Mouse (Mus musculus): ENCODE results near the gene Fbln1. TPM values are rescaled to one million over a fixed set of nuclear protein-coding genes. Genes with fewer than 3 reads are reported as not detected.

Gene Fbln1
- total and polyA plus RNA-seq, 2 experiments from 2014 or later = 46.2 to 57.8 TPM

- Histone ChIP-seq H3K9ac (replicated peaks; ENCODE audit: low read length, poor library complexity, severe bottlenecking) (no peak overlapping the region), H3K27ac (ENCODE audit: low read depth, low read length) (no peak overlapping the region), H3K4me1 (ENCODE audit: insufficient read depth, low read length) (no peaks in the 10 kb centered on the region), H3K9me3 (ENCODE audit: low read length) (no peaks in the 10 kb centered on the region), H3K4me2 (ENCODE audit: low read depth, low read length, poor library complexity, severe bottlenecking) (no peak overlapping the region), H3K36me3 (ENCODE audit: insufficient read depth, low read length) (no peaks in the 10 kb centered on the region), H3K4me3 (ENCODE audit: low read depth, low read length) (no peak overlapping the region), H3K27me3 (ENCODE audit: insufficient read depth, low read length) (no peaks in the 10 kb centered on the region)
- no peak for DNase-seq (ENCODE audit: low spot score)
- ATAC-seq (ENCODE audit: low FRiP score) = no peak
- WGBS = 90% methylated on average over 8 of the region's 8 CpGs
- no peak for TF ChIP-seq CTCF (IDR thresholded peaks at IDR 0.05)
These were observed 71.5 kb downstream of the Fbln1 start for GRCm38 (mm10) chr15:85277221-85277620.

- no peaks in the 10 kb centered on the region for H3K36me3 ChIP-seq (ENCODE audit: insufficient read depth, low read length)
- H3K27me3 ChIP-seq (ENCODE audit: insufficient read depth, low read length) = no peaks in the 10 kb centered on the region
- no peak for ATAC-seq (ENCODE audit: low FRiP score)
- H3K9ac ChIP-seq (replicated peaks; ENCODE audit: low read length, poor library complexity, severe bottlenecking) = no peak overlapping the region
- DNase-seq (ENCODE audit: low spot score) = no peak
- 91% methylated on average over 5 of the region's 5 CpGs for WGBS
- TF ChIP-seq CTCF (IDR thresholded peaks at IDR 0.05) = no peak
- no peak overlapping the region for H3K4me2 ChIP-seq (ENCODE audit: low read depth, low read length, poor library complexity, severe bottlenecking)
- H3K4me3 ChIP-seq (ENCODE audit: low read depth, low read length) = no peak overlapping the region
- no peaks in the 10 kb centered on the region for H3K9me3 ChIP-seq (ENCODE audit: low read length)
- H3K27ac ChIP-seq (ENCODE audit: low read depth, low read length) = no peak overlapping the region
- no peaks in the 10 kb centered on the region for H3K4me1 ChIP-seq (ENCODE audit: insufficient read depth, low read length)
These were observed 73.2 kb downstream of the Fbln1 start for GRCm38 (mm10) chr15:85278986-85279385.

- no peaks in the 10 kb centered on the region for H3K36me3 ChIP-seq (ENCODE audit: insufficient read depth, low read length)
- H3K4me1 ChIP-seq (ENCODE audit: insufficient read depth, low read length) = no peaks in the 10 kb centered on the region
- no peak for ATAC-seq (ENCODE audit: low FRiP score)
- no peak overlapping the region for H3K9ac ChIP-seq (replicated peaks; ENCODE audit: low read length, poor library complexity, severe bottlenecking)
- H3K4me3 ChIP-seq (ENCODE audit: low read depth, low read length) = no peak overlapping the region
- no peaks in the 10 kb centered on the region for H3K27me3 ChIP-seq (ENCODE audit: insufficient read depth, low read length)
- no peak for TF ChIP-seq CTCF (IDR thresholded peaks at IDR 0.05)
- H3K9me3 ChIP-seq (ENCODE audit: low read length) = no peaks in the 10 kb centered on the region
- DNase-seq (ENCODE audit: low spot score) = no peak
- H3K4me2 ChIP-seq (ENCODE audit: low read depth, low read length, poor library complexity, severe bottlenecking) = no peak overlapping the region
- no peak overlapping the region for H3K27ac ChIP-seq (ENCODE audit: low read depth, low read length)
- 88% methylated on average over 5 of the region's 5 CpGs for WGBS
These were observed 76.3 kb downstream of the Fbln1 start for GRCm38 (mm10) chr15:85282021-85282420.

- DNase-seq (ENCODE audit: low spot score) (peak; percentile 19), ATAC-seq (ENCODE audit: low FRiP score) (no peak)
- TF ChIP-seq CTCF (IDR thresholded peaks at IDR 0.05) = no peak
- Histone ChIP-seq H3K36me3 (ENCODE audit: insufficient read depth, low read length) (no peaks in the 10 kb centered on the region), H3K27me3 (ENCODE audit: insufficient read depth, low read length) (no peaks in the 10 kb centered on the region), H3K9ac (replicated peaks; ENCODE audit: low read length, poor library complexity, severe bottlenecking) (no peak overlapping the region), H3K4me2 (ENCODE audit: low read depth, low read length, poor library complexity, severe bottlenecking) (no peak overlapping the region), H3K4me1 (ENCODE audit: insufficient read depth, low read length) (no peaks in the 10 kb centered on the region), H3K4me3 (ENCODE audit: low read depth, low read length) (no peak overlapping the region), H3K9me3 (ENCODE audit: low read length) (no peaks in the 10 kb centered on the region), H3K27ac (ENCODE audit: low read depth, low read length) (no peak overlapping the region)
- WGBS = 93% methylated on average over 6 of the region's 6 CpGs
These were observed 78.9 kb downstream of the Fbln1 start for GRCm38 (mm10) chr15:85284651-85285050.

GRCm38 (mm10) chr15:85294632-85295031 lies 88.9 kb downstream of the Fbln1 start:
- peak; percentile 55 for TF ChIP-seq CTCF (IDR thresholded peaks at IDR 0.05)

GRCm38 (mm10) chr15:85295544-85295943 lies 89.8 kb downstream of the Fbln1 start:
- Histone ChIP-seq H3K9ac (replicated peaks; ENCODE audit: low read length, poor library complexity, severe bottlenecking) (no peak overlapping the region), H3K4me2 (ENCODE audit: low read depth, low read length, poor library complexity, severe bottlenecking) (no peak overlapping the region), H3K27me3 (ENCODE audit: insufficient read depth, low read length) (no peaks in the 10 kb centered on the region), H3K4me1 (ENCODE audit: insufficient read depth, low read length) (peaks cover 7% of the 10 kb centered on the region; the same call in 1 of the 2 replicates), H3K36me3 (ENCODE audit: insufficient read depth, low read length) (no peaks in the 10 kb centered on the region), H3K9me3 (ENCODE audit: low read length) (no peaks in the 10 kb centered on the region), H3K27ac (ENCODE audit: low read depth, low read length) (peak overlapping the region; percentile 73), H3K4me3 (ENCODE audit: low read depth, low read length) (no peak overlapping the region)
- DNase-seq (ENCODE audit: low spot score) = peak; percentile 14
- ATAC-seq (ENCODE audit: low FRiP score) = no peak
- TF ChIP-seq CTCF (IDR thresholded peaks at IDR 0.05) = no peak
- 44% methylated on average over 8 of the region's 8 CpGs for WGBS

More at GRCm38 (mm10) chr15:85294632-85295031, 88.9 kb downstream of the Fbln1 start:
- no peak overlapping the region for H3K27ac ChIP-seq (ENCODE audit: low read depth, low read length)
- H3K4me2 ChIP-seq (ENCODE audit: low read depth, low read length, poor library complexity, severe bottlenecking) = no peak overlapping the region
- H3K4me3 ChIP-seq (ENCODE audit: low read depth, low read length) = no peak overlapping the region
- 81% methylated on average over 3 of the region's 3 CpGs for WGBS
- H3K27me3 ChIP-seq (ENCODE audit: insufficient read depth, low read length) = no peaks in the 10 kb centered on the region
- no peaks in the 10 kb centered on the region for H3K36me3 ChIP-seq (ENCODE audit: insufficient read depth, low read length)
- DNase-seq (ENCODE audit: low spot score) (no peak), ATAC-seq (ENCODE audit: low FRiP score) (no peak)
- H3K4me1 ChIP-seq (ENCODE audit: insufficient read depth, low read length) = peaks cover 7% of the 10 kb centered on the region; the same call in 1 of the 2 replicates
- no peaks in the 10 kb centered on the region for H3K9me3 ChIP-seq (ENCODE audit: low read length)
- no peak overlapping the region for H3K9ac ChIP-seq (replicated peaks; ENCODE audit: low read length, poor library complexity, severe bottlenecking)
